Mouse (Mus musculus) heart, adult 2 months (tissue): ENCODE measurements at regions not wholly inside any gene's neighbourhood (a gene's known extent, or its start where the extent isn't known, plus 50 kb on each side); places are given as distances from the start of the nearest gene placed in this dataset.

Experiments used
- CTCF ChIP-seq: fragments of 200-600 bp; IDR thresholded peaks from 2 replicates; pipeline ENCODE4 v1.8.1; 2022; ENCODE audit warnings: antibody characterized with exemption, mild to moderate bottlenecking, moderate library complexity
- EP300 ChIP-seq: fragments of 200-500 bp; IDR thresholded peaks from 2 replicates; pipeline ENCODE4 v1.6.1; 2011; ENCODE audit warnings: low read depth, low read length, control low read depth; ENCODE audit not compliant: insufficient read depth

DNA sequence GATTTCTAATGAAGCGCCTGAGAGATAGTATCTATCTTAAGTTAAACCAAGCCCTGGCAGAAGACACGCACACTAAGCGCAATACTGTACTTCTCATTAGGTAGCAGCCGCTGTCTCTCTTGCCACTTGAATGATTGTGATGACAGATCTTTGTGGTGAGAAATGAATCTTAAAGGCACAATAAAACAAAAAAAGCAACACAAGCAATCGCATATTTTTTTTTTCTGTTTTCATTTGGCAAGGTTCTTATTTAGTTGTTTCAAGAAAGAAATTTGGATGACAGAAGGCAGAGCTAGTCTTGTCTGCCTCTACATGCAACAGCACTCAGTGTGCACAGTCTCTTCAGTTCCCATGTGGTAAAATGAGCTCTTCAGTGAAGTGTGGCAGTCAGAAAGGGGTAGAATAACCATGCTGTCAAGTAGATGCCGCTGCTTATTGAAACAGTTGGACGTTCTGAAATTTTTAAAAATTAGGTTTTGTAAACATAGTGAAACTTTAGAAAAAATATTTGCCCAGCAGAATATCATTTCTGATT is 372.2 kb downstream of the Rprm start:
- TF ChIP-seq CTCF (no peak), EP300 (no peak)
